Mouse (Mus musculus) adrenal gland, postnatal 25 days (tissue): ENCODE results near the gene Ptprc. TPM values are rescaled to one million over a fixed set of nuclear protein-coding genes. Genes with fewer than 3 reads are reported as not detected.

Experiments
- DNase-seq: peaks from one replicate; pipeline ENCODE4 v3.0.0; 2021; ENCODE audit warnings: mixed read lengths
- long read RNA-seq: library from polyadenylated mRNA; stranded (forward); transcript quantifications from one replicate; pipeline ENCODE4 v2.0.0, GENCODE M21; 2021
- total RNA-seq: library from RNA; stranded (reverse); gene quantifications from 2 replicates; pipeline ENCODE4 v1.2.3, GENCODE M21; 2021

Ptprc gene
- total RNA-seq = 5.3 and 5.7 TPM in 2 replicates
- long read RNA-seq, partial matches to known transcripts = 1 of 1 reads
- long read RNA-seq, other reads (novel, unspliced or antisense) = 0 of 1 reads

GRCm38 (mm10) chr1:138175494-138175893 lies at the start of gene Ptprc:
Ptprc (minus strand) TSS chr1:138175708.
- no peak for DNase-seq

- DNase-seq = no peak
These were observed 39.4 kb upstream of the Ptprc start for GRCm38 (mm10) chr1:138214736-138215458.

DNA sequence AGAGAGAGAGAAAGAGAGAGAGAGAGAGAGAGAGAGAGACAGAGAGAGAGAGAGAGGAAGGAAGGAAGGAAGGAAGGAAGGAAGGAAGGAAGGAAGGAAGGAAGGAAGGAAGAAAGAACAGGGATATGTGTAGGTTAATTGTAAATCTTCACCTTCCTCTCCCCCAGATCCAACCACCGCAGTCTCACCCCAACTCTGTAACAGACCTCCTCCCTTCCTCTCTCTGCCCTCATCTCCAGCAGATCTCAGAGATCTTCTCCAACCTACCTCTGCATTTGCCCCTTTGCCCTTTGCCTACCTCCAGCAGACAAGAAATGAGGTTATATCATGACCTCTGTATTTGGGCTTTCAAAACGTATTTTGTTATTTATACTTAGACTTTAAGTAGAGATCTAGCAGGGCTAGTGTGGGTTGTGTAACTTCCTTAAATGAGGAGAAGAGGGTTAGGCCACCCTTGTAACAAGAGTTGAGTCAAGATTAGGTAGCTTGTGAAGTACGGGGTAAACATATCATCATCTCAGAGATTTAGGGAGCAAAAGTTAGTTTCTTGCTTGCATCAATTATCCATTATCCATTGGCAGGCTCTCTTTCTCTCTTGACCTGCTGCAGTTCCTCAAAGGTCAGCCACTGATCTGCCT lies 35.0 kb upstream of the Ptprc start:
- no peak for DNase-seq

- no peak for DNase-seq
These were observed 34.2 kb upstream of the Ptprc start for GRCm38 (mm10) chr1:138209751-138210150.

- DNase-seq = no peak
These were observed 30.5 kb upstream of the Ptprc start for GRCm38 (mm10) chr1:138206041-138206440.

DNA sequence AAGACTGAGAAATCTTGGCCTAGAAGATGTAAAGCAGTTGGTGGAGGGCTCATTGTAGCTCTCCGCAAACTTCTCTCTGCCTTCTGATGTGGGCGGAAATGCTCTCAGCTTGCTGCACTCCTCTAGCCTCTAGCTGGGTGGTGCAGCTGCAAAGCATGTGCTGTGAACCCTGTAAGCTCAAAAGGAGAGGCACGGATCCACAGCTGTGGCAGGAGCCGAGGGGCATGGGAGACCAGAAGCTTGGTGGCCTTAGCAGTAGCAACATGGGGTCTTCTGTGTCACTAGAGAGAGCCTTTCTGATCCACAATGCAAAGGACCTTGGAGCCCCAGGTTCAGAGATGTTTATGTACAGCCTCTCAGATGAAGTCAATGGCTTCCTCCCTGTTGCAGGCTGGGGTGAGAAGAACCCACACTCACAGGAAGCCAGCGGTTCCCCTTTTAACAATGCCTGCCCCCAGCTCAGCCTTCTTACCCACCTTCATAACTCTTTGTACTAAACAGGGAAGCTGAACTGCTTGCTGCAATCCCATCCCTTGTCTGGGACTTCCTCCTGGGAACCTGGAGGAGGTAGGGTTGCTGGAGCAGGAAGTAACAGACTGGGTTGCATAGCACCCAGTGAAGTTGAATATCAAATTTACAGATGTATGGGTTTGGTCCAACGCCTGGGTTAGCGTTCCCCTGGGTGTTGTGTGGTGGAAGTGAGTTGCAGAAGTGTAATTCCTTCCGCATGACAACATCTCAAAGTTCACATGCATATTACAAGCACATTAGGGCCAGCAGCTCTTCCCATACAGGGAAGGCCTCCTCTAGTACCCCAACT lies 16.4 kb upstream of the Ptprc start:
- no peak for DNase-seq

DNA sequence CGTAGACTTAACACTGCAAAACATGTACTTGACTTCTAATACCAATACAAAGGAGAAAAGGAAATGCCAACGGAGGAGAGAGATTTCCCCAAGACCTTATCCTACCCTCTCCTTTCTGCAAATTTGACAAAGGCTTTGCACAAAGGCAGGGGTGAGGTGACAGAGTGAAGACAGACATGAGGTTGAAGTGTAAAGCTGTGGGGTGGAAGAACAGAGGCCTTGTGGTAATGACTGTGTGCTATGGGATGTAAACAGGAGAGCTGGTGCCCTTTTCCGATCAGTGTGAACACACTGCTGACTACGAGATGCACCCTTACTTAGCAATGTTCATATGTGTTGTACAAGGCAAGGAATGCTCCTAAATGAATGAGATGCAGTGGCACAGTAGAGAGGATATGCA lies 12.6 kb upstream of the Ptprc start:
- DNase-seq = no peak

DNA sequence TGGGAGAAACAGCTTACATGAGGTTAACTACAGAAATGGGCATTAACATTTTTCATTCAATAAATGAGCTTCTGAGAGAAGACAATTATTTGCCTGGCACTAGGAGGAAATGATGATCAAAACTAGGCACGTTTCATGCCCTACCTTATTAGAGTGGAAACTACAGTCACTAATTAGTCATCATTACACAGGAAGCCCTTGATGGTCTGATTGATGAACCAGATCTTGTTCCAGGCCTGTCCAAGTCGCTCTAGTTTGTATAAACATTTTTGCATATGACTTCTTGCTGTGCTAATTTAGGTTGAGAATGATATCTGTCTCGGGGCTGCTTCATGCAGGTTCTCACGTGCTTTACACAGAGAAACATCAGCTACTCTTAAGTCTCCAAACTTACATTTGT lies 10.4 kb upstream of the Ptprc start:
- DNase-seq = no peak

- DNase-seq = no peak
These were observed 4.6 kb upstream of the Ptprc start for GRCm38 (mm10) chr1:138180081-138180480.

GRCm38 (mm10) chr1:138174705-138175492 lies 609 bp downstream of the Ptprc start:
- DNase-seq = no peak

GRCm38 (mm10) chr1:138174143-138174542 lies 1.4 kb downstream of the Ptprc start:
- no peak for DNase-seq

- DNase-seq = no peak
These were observed 1.8 kb downstream of the Ptprc start for GRCm38 (mm10) chr1:138173669-138174068.

DNA sequence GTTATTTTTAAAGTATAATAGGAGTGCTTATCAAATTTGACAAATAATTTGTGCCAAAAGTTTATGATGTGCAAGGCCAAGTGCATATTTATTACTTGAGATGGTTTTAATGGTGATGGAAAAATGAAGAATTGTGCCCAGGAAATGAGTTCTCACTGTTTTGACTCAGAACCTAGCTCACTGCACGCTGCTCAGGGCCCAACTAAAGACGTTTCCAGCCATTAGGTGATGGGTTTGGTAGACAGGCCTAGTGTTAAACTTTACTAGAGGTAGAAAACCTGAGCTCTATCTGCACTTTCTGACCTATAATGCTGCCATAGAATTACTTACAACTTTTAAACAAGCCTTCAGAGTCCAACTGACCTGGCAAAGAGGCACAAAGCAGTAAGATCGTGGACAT lies 3.0 kb downstream of the Ptprc start:
- no peak for DNase-seq

- DNase-seq = no peak
These were observed 3.4 kb downstream of the Ptprc start for GRCm38 (mm10) chr1:138172096-138172495.

DNA sequence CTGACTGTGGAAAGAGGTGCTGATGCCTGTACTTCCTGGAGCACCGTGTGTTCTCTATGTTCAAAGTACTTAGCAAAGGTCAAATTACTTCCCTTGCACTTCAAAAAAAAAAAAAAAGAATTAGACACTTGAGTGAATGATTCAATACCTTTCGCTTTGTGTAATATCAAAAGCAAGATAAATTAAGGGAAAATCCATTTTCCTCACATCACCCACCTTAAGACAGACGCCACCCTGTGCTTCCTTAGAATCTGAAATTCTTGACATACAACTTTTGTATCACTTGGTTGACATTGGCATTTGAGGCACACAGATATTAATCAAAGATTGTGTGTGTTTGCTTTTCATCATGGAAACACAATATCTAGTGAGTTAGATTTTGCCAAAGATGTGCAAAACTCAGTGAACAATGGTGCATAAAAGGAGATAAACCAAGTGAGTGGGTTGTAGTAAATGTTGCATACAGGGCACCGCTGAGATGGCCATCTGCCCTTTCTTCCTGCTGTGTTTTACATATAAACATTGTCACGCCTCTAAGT lies 9.2 kb downstream of the Ptprc start:
- DNase-seq = no peak

GRCm38 (mm10) chr1:138162638-138163037 lies 12.9 kb downstream of the Ptprc start:
- DNase-seq = no peak

DNA sequence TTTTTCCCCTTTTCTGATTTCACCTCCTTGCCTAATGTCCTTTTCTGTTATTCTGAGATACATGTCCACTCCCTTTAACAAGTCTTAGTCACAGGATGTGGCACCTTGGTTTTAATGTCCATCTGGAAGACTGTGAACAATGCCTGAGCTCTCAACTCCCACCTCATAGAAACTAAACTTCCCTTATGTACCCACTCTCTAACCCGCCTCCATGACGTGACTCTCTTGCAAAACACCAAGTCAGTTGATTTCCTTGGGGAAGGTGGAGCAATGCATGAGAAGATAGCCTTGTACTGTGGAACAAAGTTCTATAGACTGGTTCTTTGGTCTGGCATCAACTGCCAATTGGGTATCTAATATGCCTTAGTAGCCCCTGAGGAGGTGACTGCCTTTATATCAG lies 16.6 kb downstream of the Ptprc start:
- no peak for DNase-seq

GRCm38 (mm10) chr1:138158236-138158635 lies 17.3 kb downstream of the Ptprc start:
- no peak for DNase-seq

DNA sequence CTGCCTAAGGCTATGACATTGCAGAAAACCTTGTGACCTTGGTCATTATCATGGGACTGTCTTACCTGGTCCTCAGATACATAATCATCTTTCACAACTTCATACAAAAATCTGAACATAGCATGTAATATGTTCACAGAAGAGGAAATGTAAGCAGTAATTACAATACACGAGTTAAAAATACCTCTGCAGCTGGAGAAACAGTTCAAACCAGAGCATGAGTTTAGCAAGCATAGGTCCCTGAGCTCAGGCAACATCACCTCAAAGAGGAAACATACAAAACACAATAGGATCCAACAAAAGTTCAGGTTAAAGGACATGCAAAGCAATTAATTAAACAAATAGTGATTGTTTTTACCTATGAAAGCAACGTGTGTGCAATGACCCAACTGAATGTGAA lies 17.8 kb downstream of the Ptprc start:
- no peak for DNase-seq

GRCm38 (mm10) chr1:138157008-138157407 lies 18.5 kb downstream of the Ptprc start:
- DNase-seq = no peak

GRCm38 (mm10) chr1:138154185-138154785 lies 21.2 kb downstream of the Ptprc start:
- DNase-seq = no peak
